Mouse (Mus musculus) intestine, embryonic 16.5 days (tissue): ENCODE data around the gene Rnf149. TPM values are rescaled to one million over a fixed set of nuclear protein-coding genes. Genes with fewer than 3 reads are reported as not detected.

ENCODE experiments used
- ATAC-seq: fragments of 200-750 bp; cut with Nextera tagmentation; 2 replicates; pipeline ENCODE4 v1.8.0; 2017; ENCODE audit warnings: moderate TSS enrichment, moderate library complexity
- H3K27ac ChIP-seq: fragments of 300-500 bp; sonication (generic); 2 replicates; pipeline ENCODE4 v1.5.1; 2014; ENCODE audit warnings: mild to moderate bottlenecking, low read length
- H3K27me3 ChIP-seq: fragments of 300-500 bp; sonication (generic); replicated peaks from 2 replicates; pipeline ENCODE4 v1.6.1; 2014; ENCODE audit warnings: low read length, control low read depth, mixed read lengths; ENCODE audit not compliant: control insufficient read depth, insufficient read depth
- H3K36me3 ChIP-seq: fragments of 300-500 bp; sonication (generic); 2 replicates; pipeline ENCODE4 v1.6.1; 2014; ENCODE audit warnings: low read length, control low read depth; ENCODE audit not compliant: control insufficient read depth, insufficient read depth
- H3K4me1 ChIP-seq: fragments of 300-500 bp; sonication (generic); 2 replicates; pipeline ENCODE4 v1.6.1; 2014; ENCODE audit warnings: low read length, control low read depth, mixed read lengths; ENCODE audit not compliant: control insufficient read depth, insufficient read depth
- H3K4me2 ChIP-seq: fragments of 300-500 bp; sonication (generic); 2 replicates; pipeline ENCODE4 v1.6.1; 2014; ENCODE audit warnings: low read depth, low read length, control low read depth
- H3K4me3 ChIP-seq: fragments of 300-500 bp; sonication (generic); 2 replicates; pipeline ENCODE4 v1.5.1; 2014; ENCODE audit warnings: mild to moderate bottlenecking, low read length
- H3K9ac ChIP-seq: fragments of 300-500 bp; sonication (generic); 2 replicates; pipeline ENCODE4 v1.6.1; 2014; ENCODE audit warnings: low read depth, low read length
- H3K9me3 ChIP-seq: fragments of 300-500 bp; sonication (generic); 2 replicates; pipeline ENCODE4 v1.6.1; 2016; ENCODE audit warnings: low read length, control low read depth; ENCODE audit not compliant: control insufficient read depth
- WGBS: fragments of 180-500 bp; shearing (Covaris S2); extraction: QIAGEN DNeasy Blood & Tissue Kit; methylation state at CpG from one replicate; pipeline ENCODE4 v1.1.7; 2014; 5-methylcytosine and 5-hydroxymethylcytosine counted together
- polyA plus RNA-seq: library from polyadenylated mRNA; unstranded; fragments of >200 nt; fragmentation: Nextera tagmentation; extraction: Ambion mirVana; gene quantifications from 2 replicates; pipeline ENCODE4 v1.2.1, GENCODE M21; 2015

Rnf149 gene
- polyA plus RNA-seq, 1 experiment from 2014 or later, result 13.5 TPM

DNA sequence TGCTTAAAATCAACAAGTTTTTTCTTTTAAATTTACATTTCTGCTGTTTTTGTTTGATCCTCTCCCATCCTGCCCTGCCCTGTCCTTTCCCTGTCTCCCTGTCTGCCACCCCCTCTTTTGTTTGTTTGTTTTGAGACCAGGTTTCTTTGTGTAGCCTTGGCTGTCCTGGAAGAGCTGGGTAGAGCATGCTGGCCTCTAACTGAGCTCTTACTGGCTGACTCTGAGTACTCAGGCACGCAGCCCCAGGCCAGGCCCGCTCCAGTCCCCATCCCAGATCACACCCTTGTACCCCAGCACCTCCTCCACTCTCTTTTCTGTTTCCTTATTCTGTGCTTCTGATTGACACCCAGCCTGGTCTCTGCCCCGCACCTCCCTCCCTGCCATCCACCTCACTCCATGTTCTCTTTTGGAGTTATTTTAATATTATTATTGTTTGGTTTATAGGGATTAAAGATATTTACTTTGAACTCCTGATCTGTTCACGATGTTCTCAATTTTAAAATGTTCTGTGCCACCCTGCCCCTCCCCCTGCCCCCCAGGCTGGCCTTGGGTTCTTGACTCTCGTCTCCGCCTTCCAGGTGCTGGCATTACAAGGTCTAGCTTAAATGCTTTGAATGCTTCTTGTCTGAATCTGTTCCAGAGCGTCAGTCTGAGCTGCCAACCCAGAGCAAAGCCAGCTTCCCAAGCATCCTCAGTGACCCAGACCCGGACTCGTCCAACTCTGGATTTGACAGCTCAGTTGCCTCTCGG is 39.4 kb downstream of the Rnf149 start:
- 85% methylated on average over 10 of the region's 10 CpGs for WGBS

GRCm38 (mm10) chr1:39536701-39537100 is 40.5 kb downstream of the Rnf149 start:
- H3K4me1 ChIP-seq, result peaks cover 16% of the 10 kb centered on the region
- peak overlapping the region; percentile 94 for H3K9ac ChIP-seq
- H3K27ac ChIP-seq, result no peak overlapping the region
- no peak for ATAC-seq
- peaks cover 26% of the 10 kb centered on the region for H3K36me3 ChIP-seq
- H3K9me3 ChIP-seq, result peaks cover 10% of the 10 kb centered on the region; the same call in 1 of the 2 replicates
- no peaks in the 10 kb centered on the region for H3K27me3 ChIP-seq
- WGBS, result 25% methylated on average over 7 of the region's 7 CpGs
- peak overlapping the region; percentile 97 for H3K4me3 ChIP-seq
- peak overlapping the region; percentile 76 for H3K4me2 ChIP-seq

More for the DNA sequence above, 39.4 kb downstream of the Rnf149 start:
- ATAC-seq, result no peak
- H3K9me3 ChIP-seq, result peaks cover 10% of the 10 kb centered on the region; the same call in 1 of the 2 replicates
- 0 out of 2 replicates have a peak overlapping the region, but pooled peaks have one; percentile 49 for H3K9ac ChIP-seq
- H3K36me3 ChIP-seq, result peaks cover 26% of the 10 kb centered on the region
- H3K27me3 ChIP-seq, result no peaks in the 10 kb centered on the region
- H3K4me1 ChIP-seq, result peaks cover 16% of the 10 kb centered on the region
- H3K27ac ChIP-seq, result no peak overlapping the region
- H3K4me2 ChIP-seq, result no peak overlapping the region
- no peak overlapping the region for H3K4me3 ChIP-seq

- Histone ChIP-seq H3K9ac (peak overlapping the region; percentile 94), H3K4me1 (peaks cover 16% of the 10 kb centered on the region), H3K36me3 (peaks cover 23% of the 10 kb centered on the region), H3K27me3 (no peaks in the 10 kb centered on the region), H3K9me3 (peaks cover 8% of the 10 kb centered on the region; the same call in 1 of the 2 replicates), H3K4me3 (peak overlapping the region; percentile 97), H3K4me2 (peak overlapping the region; percentile 76), H3K27ac (peak overlapping the region; percentile 91)
- ATAC-seq, result peak; percentile 93
- WGBS, result under 1% methylated on average over 98 of the region's 100 CpGs
These were observed 41.5 kb downstream of the Rnf149 start for GRCm38 (mm10) chr1:39535515-39536311.

DNA sequence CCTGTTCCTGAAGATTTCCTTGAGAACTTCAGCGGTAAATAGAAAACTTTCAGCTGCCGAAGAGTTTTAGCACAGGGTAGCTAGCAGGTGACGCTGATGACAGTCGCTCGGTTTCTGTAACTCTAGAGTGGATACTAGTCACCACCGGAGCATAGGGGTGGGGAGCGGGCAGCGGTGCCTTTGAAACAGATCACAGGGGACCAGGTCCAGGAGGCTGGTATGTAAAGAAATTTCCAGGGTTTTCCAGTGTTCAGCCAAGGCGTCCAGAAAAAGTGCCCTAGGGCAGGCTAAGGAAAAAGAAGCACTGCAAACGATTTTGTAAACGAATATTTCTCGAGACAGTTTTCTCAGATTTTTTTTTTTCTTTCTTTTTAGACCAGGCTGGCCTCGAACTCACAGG is 42.4 kb downstream of the Rnf149 start, which contains the start of gene Cnot11:
TSS of gene Cnot11 (plus strand) at position 162 of the 400 bp plus-strand sequence.
- no peak for ATAC-seq
- peak within 1 kb of the TSS; percentile 97 for H3K4me3 ChIP-seq
- WGBS, result 32% methylated on average over 13 of the region's 13 CpGs

DNA sequence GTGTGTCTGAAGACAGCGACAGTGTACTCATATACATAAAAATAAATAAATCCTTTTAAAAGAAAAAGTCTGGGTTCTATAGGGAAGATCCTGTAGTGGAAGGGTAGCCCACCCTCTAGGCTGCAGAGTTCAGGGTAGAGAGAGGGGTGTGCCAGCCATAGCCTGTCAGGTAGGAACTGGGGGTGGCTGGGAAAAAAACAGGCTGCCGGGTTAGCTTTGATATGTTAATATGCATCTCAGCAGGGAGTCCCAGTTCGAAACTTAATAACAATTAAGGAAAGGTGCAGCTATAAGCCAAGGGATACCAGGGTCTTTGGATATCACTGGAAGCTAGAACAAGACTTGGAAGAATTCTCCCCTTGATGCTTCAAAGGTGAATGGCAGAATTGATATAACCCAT is 43.3 kb downstream of the Rnf149 start:
- H3K4me3 ChIP-seq, result no peak overlapping the region
- WGBS, result 46% methylated on average over 3 of the region's 3 CpGs
- no peaks in the 10 kb centered on the region for H3K27me3 ChIP-seq
- H3K27ac ChIP-seq, result no peak overlapping the region
- H3K9ac ChIP-seq, result no peak overlapping the region
- no peak for ATAC-seq
- H3K4me1 ChIP-seq, result peaks cover 16% of the 10 kb centered on the region
- no peaks in the 10 kb centered on the region for H3K9me3 ChIP-seq
- peaks cover 8% of the 10 kb centered on the region for H3K36me3 ChIP-seq
- H3K4me2 ChIP-seq, result no peak overlapping the region

More for the DNA sequence above, 42.4 kb downstream of the Rnf149 start, which contains the start of gene Cnot11:
- Histone ChIP-seq H3K27me3 (no peaks in the 10 kb centered on the region), H3K27ac (peak within 1 kb of the TSS; percentile 91), H3K4me2 (peak within 1 kb of the TSS; percentile 76), H3K4me1 (peaks cover 16% of the 10 kb centered on the region), H3K9ac (peak within 1 kb of the TSS; percentile 94), H3K36me3 (peaks cover 14% of the 10 kb centered on the region), H3K9me3 (no peaks in the 10 kb centered on the region)

- Histone ChIP-seq H3K27ac (no peak overlapping the region), H3K4me1 (peaks cover 4% of the 10 kb centered on the region; the same call in 1 of the 2 replicates), H3K9ac (no peak overlapping the region), H3K4me2 (no peak overlapping the region), H3K9me3 (no peaks in the 10 kb centered on the region), H3K36me3 (no peaks in the 10 kb centered on the region), H3K4me3 (no peak overlapping the region), H3K27me3 (no peaks in the 10 kb centered on the region)
- WGBS, result 64% methylated on average over 4 of the region's 4 CpGs
- no peak for ATAC-seq
These were observed 46.2 kb downstream of the Rnf149 start for GRCm38 (mm10) chr1:39531036-39531435.

DNA sequence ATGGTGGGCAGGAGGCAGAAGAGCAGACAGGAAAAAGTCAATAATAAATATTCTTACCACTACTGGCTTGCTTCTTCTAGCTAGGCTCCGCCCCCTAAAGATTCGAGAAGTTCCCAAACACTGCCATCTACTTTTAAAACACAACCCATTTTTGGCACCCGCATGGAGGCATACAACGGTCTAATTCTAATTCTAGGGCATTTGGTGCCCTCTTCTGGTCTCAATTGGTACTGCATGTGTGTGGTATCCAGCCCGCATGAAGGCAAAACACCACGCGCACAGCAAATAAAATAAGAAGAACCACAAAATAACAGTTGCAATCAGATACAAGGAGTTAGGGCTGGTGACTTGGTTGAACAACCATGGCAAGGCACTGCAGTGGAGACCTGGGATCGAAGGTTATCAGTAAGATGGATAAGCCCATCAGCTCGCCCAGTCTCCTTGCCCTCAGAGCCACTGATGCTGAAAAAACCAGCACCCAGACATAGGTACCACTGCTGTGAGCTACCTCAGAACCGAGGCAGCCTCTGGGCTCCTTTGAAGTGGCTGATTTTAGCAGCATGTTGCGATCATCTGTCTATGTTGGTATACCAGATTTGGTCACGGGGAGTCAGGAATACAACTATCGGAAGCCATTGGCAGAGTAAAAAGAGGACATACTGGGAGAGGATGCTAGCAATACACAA is 46.8 kb downstream of the Rnf149 start:
- peaks cover 4% of the 10 kb centered on the region; the same call in 1 of the 2 replicates for H3K4me1 ChIP-seq
- 41% methylated on average over 13 of the region's 13 CpGs for WGBS
- ATAC-seq, result no peak
- no peak overlapping the region for H3K4me2 ChIP-seq
- no peak overlapping the region for H3K4me3 ChIP-seq
- H3K9me3 ChIP-seq, result no peaks in the 10 kb centered on the region
- no peaks in the 10 kb centered on the region for H3K36me3 ChIP-seq
- no peaks in the 10 kb centered on the region for H3K27me3 ChIP-seq
- H3K27ac ChIP-seq, result no peak overlapping the region
- H3K9ac ChIP-seq, result no peak overlapping the region

DNA sequence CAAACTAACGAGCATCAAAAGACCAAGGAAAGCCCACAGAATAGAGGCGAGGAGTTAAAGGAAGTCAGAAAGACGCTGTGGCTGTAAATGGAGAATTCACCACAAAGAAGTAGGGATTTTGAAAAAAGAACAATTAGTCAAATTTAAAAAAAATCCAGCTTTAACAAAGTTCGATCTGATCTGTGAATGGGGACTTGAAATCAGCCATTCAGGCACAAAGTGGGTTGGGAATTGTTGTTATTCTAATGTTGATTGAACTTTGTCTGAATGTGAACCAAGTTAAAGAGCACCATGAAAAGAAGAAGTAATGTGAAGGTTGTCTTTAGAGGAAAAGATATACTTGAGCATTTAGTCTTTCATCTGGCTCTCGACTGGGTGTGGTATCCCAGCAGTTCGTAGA is 48.9 kb downstream of the Rnf149 start:
- no peak overlapping the region for H3K4me3 ChIP-seq
- no peaks in the 10 kb centered on the region for H3K4me1 ChIP-seq
- no peak overlapping the region for H3K4me2 ChIP-seq
- no peak overlapping the region for H3K9ac ChIP-seq
- no peaks in the 10 kb centered on the region for H3K27me3 ChIP-seq
- H3K9me3 ChIP-seq, result no peaks in the 10 kb centered on the region
- WGBS, result 71% methylated on average over 6 of the region's 6 CpGs
- no peak overlapping the region for H3K27ac ChIP-seq
- H3K36me3 ChIP-seq, result no peaks in the 10 kb centered on the region
- no peak for ATAC-seq

DNA sequence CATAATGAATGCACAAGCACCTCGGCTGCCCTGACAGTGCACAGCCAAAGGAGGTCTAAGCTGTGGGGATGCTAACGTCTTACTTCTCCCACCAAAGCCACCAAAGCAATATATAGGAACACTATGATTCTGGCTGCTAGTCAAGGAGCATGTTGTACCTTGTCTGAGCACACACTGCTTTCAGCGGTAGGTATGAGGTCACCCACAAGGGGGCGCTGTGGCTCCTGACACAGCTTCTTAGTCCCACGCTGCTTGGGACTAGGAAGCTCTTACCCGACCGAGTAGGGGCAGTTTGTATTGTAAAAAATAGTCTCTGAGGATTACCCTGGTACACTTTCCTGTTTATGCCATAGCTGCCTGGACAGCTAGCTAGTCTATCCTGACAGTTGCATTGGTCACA is 49.8 kb downstream of the Rnf149 start:
- H3K36me3 ChIP-seq, result no peaks in the 10 kb centered on the region
- H3K4me1 ChIP-seq, result no peaks in the 10 kb centered on the region
- no peaks in the 10 kb centered on the region for H3K9me3 ChIP-seq
- ATAC-seq, result peak; percentile 59; the same call in 1 of the 2 replicates
- WGBS, result 13% methylated on average over 7 of the region's 7 CpGs
- no peak overlapping the region for H3K4me2 ChIP-seq
- H3K9ac ChIP-seq, result no peak overlapping the region
- no peak overlapping the region for H3K27ac ChIP-seq
- no peaks in the 10 kb centered on the region for H3K27me3 ChIP-seq
- no peak overlapping the region for H3K4me3 ChIP-seq
